Mouse (Mus musculus) liver, adult 2 months (tissue): Measurements from ENCODE around the gene Inafm2. TPM values are rescaled to one million over a fixed set of nuclear protein-coding genes. Genes with fewer than 3 reads are reported as not detected.
A peak's percentile ranks its signal among the peaks of the same experiment; 100 is the strongest.

ENCODE experiments used
- DNase-seq: peaks from one replicate; pipeline ENCODE4 v3.0.0-alpha.2; 2011; ENCODE audit warnings: low read depth, low spot score; ENCODE audit errors: extremely low read depth
- H3K27ac ChIP-seq: fragments of 200-500 bp; replicated peaks from 2 replicates; pipeline ENCODE4 v1.5.1; 2012; ENCODE audit warnings: low read depth, mild to moderate bottlenecking, control low read depth, inconsistent platforms, low read length; ENCODE audit not compliant: insufficient read depth
- H3K27me3 ChIP-seq: fragments of 200-500 bp; 2 replicates; pipeline ENCODE4 v1.6.1; 2012; ENCODE audit warnings: mild to moderate bottlenecking, moderate library complexity, low read length, inconsistent platforms; ENCODE audit not compliant: control insufficient read depth, insufficient read depth
- H3K36me3 ChIP-seq: fragments of 200-500 bp; 2 replicates; pipeline ENCODE4 v1.6.1; 2012; ENCODE audit warnings: low read length, inconsistent platforms; ENCODE audit not compliant: control insufficient read depth, insufficient read depth
- H3K4me1 ChIP-seq: fragments of 200-500 bp; 2 replicates; pipeline ENCODE4 v1.6.1; 2011; ENCODE audit warnings: low read length; ENCODE audit not compliant: control insufficient read depth, insufficient read depth
- H3K4me3 ChIP-seq: fragments of 200-500 bp; 2 replicates; pipeline ENCODE4 v1.5.1; 2011; ENCODE audit warnings: low read depth, mild to moderate bottlenecking, control low read depth, low read length, moderate library complexity; ENCODE audit not compliant: insufficient read depth
- H3K79me2 ChIP-seq: fragments of 200-500 bp; 2 replicates; pipeline ENCODE4 v1.6.1; 2012; ENCODE audit warnings: inconsistent platforms, mild to moderate bottlenecking, low read length, moderate library complexity; ENCODE audit not compliant: control insufficient read depth, insufficient read depth
- H3K9ac ChIP-seq: fragments of 200-500 bp; 2 replicates; pipeline ENCODE4 v1.6.1; 2012; ENCODE audit warnings: low read depth, mild to moderate bottlenecking, control low read depth, inconsistent platforms, low read length
- CTCF ChIP-seq: fragments of 200-500 bp; IDR thresholded peaks from 2 replicates; pipeline ENCODE4 v1.5.1; 2011; ENCODE audit warnings: low read depth, low read length, control low read depth
- POLR2A ChIP-seq: fragments of 200-500 bp; IDR thresholded peaks from 2 replicates; pipeline ENCODE4 v1.6.1; 2011; ENCODE audit warnings: low read length, control low read depth; ENCODE audit not compliant: insufficient read depth; ENCODE audit errors: extremely low read depth
- WGBS: fragments of 180-500 bp; shearing (Covaris S2); methylation state at CpG from one replicate; pipeline ENCODE4 v1.1.7; 2018; 5-methylcytosine and 5-hydroxymethylcytosine counted together
- polyA plus RNA-seq: library from polyadenylated mRNA; depleted of rRNA; stranded (reverse); fragments of >200 nt; gene quantifications from 2 replicates; pipeline ENCODE4 v1.2.3, GENCODE M21; 2012
- total RNA-seq: library from RNA; depleted of rRNA; stranded (reverse); fragments of >200 nt; gene quantifications from 2 replicates; pipeline ENCODE4 v1.2.3, GENCODE M21; 2014

The Inafm2 gene
- total and polyA plus RNA-seq, 2 experiments, result 4.4 to 4.7 TPM

- peak overlapping the region; percentile 72 for H3K27ac ChIP-seq
- no peak overlapping the region for H3K9ac ChIP-seq
- H3K79me2 ChIP-seq, result no peaks in the 10 kb centered on the region
- TF ChIP-seq CTCF (no peak), POLR2A (no peak)
- DNase-seq, result no peak
- 76% methylated on average over 7 of the region's 7 CpGs for WGBS
- H3K27me3 ChIP-seq, result no peaks in the 10 kb centered on the region
- H3K36me3 ChIP-seq, result no peaks in the 10 kb centered on the region
- peaks cover 8% of the 10 kb centered on the region for H3K4me1 ChIP-seq
- H3K4me3 ChIP-seq, result no peak overlapping the region
Observed at GRCm38 (mm10) chr2:118763469-118763868, 17.9 kb downstream of the Inafm2 start.

GRCm38 (mm10) chr2:118764094-118764831 is 18.7 kb downstream of the Inafm2 start:
- DNase-seq, result peak; percentile 33
- Histone ChIP-seq H3K9ac (no peak overlapping the region), H3K27ac (0 out of 2 replicates have a peak overlapping the region, but pooled peaks have one; percentile 3), H3K4me1 (peaks cover 8% of the 10 kb centered on the region), H3K4me3 (no peak overlapping the region), H3K27me3 (no peaks in the 10 kb centered on the region), H3K36me3 (no peaks in the 10 kb centered on the region), H3K79me2 (no peaks in the 10 kb centered on the region)
- TF ChIP-seq POLR2A (no peak), CTCF (peak; percentile 45)
- 39% methylated on average over 11 of the region's 11 CpGs for WGBS

- peaks cover 8% of the 10 kb centered on the region for H3K4me1 ChIP-seq
- no peak for DNase-seq
- H3K27me3 ChIP-seq, result no peaks in the 10 kb centered on the region
- WGBS, result 91% methylated on average over 5 of the region's 5 CpGs
- H3K9ac ChIP-seq, result no peak overlapping the region
- no peaks in the 10 kb centered on the region for H3K79me2 ChIP-seq
- H3K36me3 ChIP-seq, result no peaks in the 10 kb centered on the region
- H3K27ac ChIP-seq, result no peak overlapping the region
- H3K4me3 ChIP-seq, result no peak overlapping the region
- no peak for TF ChIP-seq POLR2A
- no peak for TF ChIP-seq CTCF
Observed at GRCm38 (mm10) chr2:118764875-118765274, 19.3 kb downstream of the Inafm2 start.

GRCm38 (mm10) chr2:118766041-118767033 is 20.8 kb downstream of the Inafm2 start:
- 78% methylated on average over 10 of the region's 10 CpGs for whole genome bisulfite sequencing
- H3K27ac ChIP-seq, result peak overlapping the region; percentile 33

GRCm38 (mm10) chr2:118772158-118772874 is 26.8 kb downstream of the Inafm2 start, which contains the start of gene Phgr1:
Phgr1 (plus strand) TSS chr2:118772769.
- H3K4me3 ChIP-seq, result no peak within 1 kb of the TSS
- no peak for DNase-seq
- H3K27ac ChIP-seq, result no peak within 1 kb of the TSS
- H3K4me1 ChIP-seq, result no peaks in the 10 kb centered on the region
- WGBS, result 87% methylated on average over 6 of the region's 6 CpGs
- H3K27me3 ChIP-seq, result no peaks in the 10 kb centered on the region
- no peaks in the 10 kb centered on the region for H3K36me3 ChIP-seq
- TF ChIP-seq CTCF (no peak), POLR2A (no peak)
- no peaks in the 10 kb centered on the region for H3K79me2 ChIP-seq
- H3K9ac ChIP-seq, result no peak within 1 kb of the TSS

More at GRCm38 (mm10) chr2:118766041-118767033, 20.8 kb downstream of the Inafm2 start:
- no peaks in the 10 kb centered on the region for H3K79me2 ChIP-seq
- no peak overlapping the region for H3K9ac ChIP-seq
- H3K27me3 ChIP-seq, result no peaks in the 10 kb centered on the region
- H3K36me3 ChIP-seq, result no peaks in the 10 kb centered on the region
- DNase-seq, result no peak
- TF ChIP-seq CTCF, result peak; percentile 9; the same call in 1 of the 2 replicates
- TF ChIP-seq POLR2A, result no peak
- H3K4me1 ChIP-seq, result peaks cover 8% of the 10 kb centered on the region
- H3K4me3 ChIP-seq, result no peak overlapping the region
